Mouse (Mus musculus): ENCODE results near the gene Gm47841.

The Gm47841 gene

GRCm38 (mm10) chr15:101046039-101046526 is 1.1 kb downstream of the Gm47841 start:
- in situ Hi-C loops (cut with MboI; ENCODE audit: low sequenced_read_pairs), result no loop called here

- in situ Hi-C loops (cut with MboI; ENCODE audit: low sequenced_read_pairs), result no loop called here
Measured at GRCm38 (mm10) chr15:101044531-101044930, 2.7 kb downstream of the Gm47841 start.

- in situ Hi-C loops (cut with MboI; ENCODE audit: low sequenced_read_pairs), result no loop called here
Measured at GRCm38 (mm10) chr15:101042613-101043012, 4.6 kb downstream of the Gm47841 start.

GRCm38 (mm10) chr15:101041966-101042365 is 5.2 kb downstream of the Gm47841 start:
- in situ Hi-C loops (cut with MboI; ENCODE audit: low sequenced_read_pairs), result no loop called here

- in situ Hi-C loops (cut with MboI; ENCODE audit: low sequenced_read_pairs), result no loop called here
Measured at GRCm38 (mm10) chr15:101039651-101040050, 7.5 kb downstream of the Gm47841 start.

GRCm38 (mm10) chr15:101028960-101029359 is 18.2 kb downstream of the Gm47841 start:
- in situ Hi-C loops (cut with MboI; ENCODE audit: low sequenced_read_pairs), result no loop called here

- in situ Hi-C loops (cut with MboI; ENCODE audit: low sequenced_read_pairs), result no loop called here
Measured at GRCm38 (mm10) chr15:101011352-101011751, 35.8 kb downstream of the Gm47841 start.

- in situ Hi-C loops (cut with MboI; ENCODE audit: low sequenced_read_pairs), result no loop called here
Measured at GRCm38 (mm10) chr15:101008386-101009010, 38.7 kb downstream of the Gm47841 start.

GRCm38 (mm10) chr15:101007236-101007635 is 40.0 kb downstream of the Gm47841 start:
- in situ Hi-C loops (cut with MboI; ENCODE audit: low sequenced_read_pairs), result no loop called here

- in situ Hi-C loops (cut with MboI; ENCODE audit: low sequenced_read_pairs), result no loop called here
Measured at GRCm38 (mm10) chr15:101006251-101007040, 40.8 kb downstream of the Gm47841 start.

- in situ Hi-C loops (cut with MboI; ENCODE audit: low sequenced_read_pairs), result no loop called here
Measured at GRCm38 (mm10) chr15:101005717-101006116, 41.5 kb downstream of the Gm47841 start.

GRCm38 (mm10) chr15:101004538-101004937 is 42.7 kb downstream of the Gm47841 start:
- in situ Hi-C loops (cut with MboI; ENCODE audit: low sequenced_read_pairs), result no loop called here

GRCm38 (mm10) chr15:101002466-101002865 is 44.7 kb downstream of the Gm47841 start:
- in situ Hi-C loops (cut with MboI; ENCODE audit: low sequenced_read_pairs), result no loop called here

- in situ Hi-C loops (cut with MboI; ENCODE audit: low sequenced_read_pairs), result no loop called here
Measured at GRCm38 (mm10) chr15:101001685-101002084, 45.5 kb downstream of the Gm47841 start.

GRCm38 (mm10) chr15:100997090-100997489 is 50.1 kb downstream of the Gm47841 start:
- in situ Hi-C loops (cut with MboI; ENCODE audit: low sequenced_read_pairs), result no loop called here
